Mouse (Mus musculus) midbrain, embryonic 16.5 days (tissue): ENCODE data around the gene H2-Q10. TPM values are rescaled to one million over a fixed set of nuclear protein-coding genes. Genes with fewer than 3 reads are reported as not detected.
"Not testable (repeated sequence)": the region's sequence is repeated elsewhere in the genome, so short reads cannot be mapped to it uniquely, and the experiment has no call there.

Source experiments
- ATAC-seq: fragments of 200-750 bp; cut with Nextera tagmentation; 2 replicates; pipeline ENCODE4 v1.8.0; 2017; ENCODE audit warnings: moderate TSS enrichment
- H3K27ac ChIP-seq: fragments of 300-500 bp; sonication (generic); 2 replicates; pipeline ENCODE4 v1.5.1; 2014; ENCODE audit warnings: mild to moderate bottlenecking, low read length, mixed read lengths
- H3K27me3 ChIP-seq: fragments of 300-500 bp; sonication (generic); 2 replicates; pipeline ENCODE4 v1.6.1; 2014; ENCODE audit warnings: low read depth, low read length, mixed read lengths; ENCODE audit not compliant: control insufficient read depth, insufficient read depth
- H3K36me3 ChIP-seq: fragments of 300-500 bp; sonication (generic); 2 replicates; pipeline ENCODE4 v1.6.1; 2014; ENCODE audit warnings: mild to moderate bottlenecking, low read length, moderate library complexity, mixed read lengths; ENCODE audit not compliant: control insufficient read depth, insufficient read depth
- H3K4me1 ChIP-seq: fragments of 300-500 bp; sonication (generic); 2 replicates; pipeline ENCODE4 v1.6.1; 2014; ENCODE audit warnings: mild to moderate bottlenecking, low read length, mixed read lengths; ENCODE audit not compliant: control insufficient read depth, insufficient read depth
- H3K4me2 ChIP-seq: fragments of 300-500 bp; sonication (generic); 2 replicates; pipeline ENCODE4 v1.6.1; 2014; ENCODE audit warnings: mild to moderate bottlenecking, low read length, mixed read lengths
- H3K4me3 ChIP-seq: fragments of 300-500 bp; sonication (generic); 2 replicates; pipeline ENCODE4 v1.5.1; 2014; ENCODE audit warnings: low read depth, mild to moderate bottlenecking, low read length, moderate library complexity, mixed read lengths
- H3K9ac ChIP-seq: fragments of 300-500 bp; sonication (generic); 2 replicates; pipeline ENCODE4 v1.6.1; 2014; ENCODE audit warnings: low read depth, low read length, mixed read lengths
- H3K9me3 ChIP-seq: fragments of 300-500 bp; sonication (generic); replicated peaks from 2 replicates; pipeline ENCODE4 v1.6.1; 2014; ENCODE audit warnings: mild to moderate bottlenecking, low read length, mixed read lengths; ENCODE audit not compliant: control insufficient read depth, poor library complexity, severe bottlenecking
- WGBS: fragments of 180-500 bp; shearing (Covaris S2); extraction: QIAGEN DNeasy Blood & Tissue Kit; methylation state at CpG from one replicate; pipeline ENCODE4 v1.1.7; 2014; 5-methylcytosine and 5-hydroxymethylcytosine counted together
- polyA plus RNA-seq: library from polyadenylated mRNA; unstranded; fragments of >200 nt; fragmentation: Nextera tagmentation; extraction: Ambion mirVana; gene quantifications from 2 replicates; pipeline ENCODE4 v1.2.1, GENCODE M21; 2015

The H2-Q10 gene
- polyA plus RNA-seq, 1 experiment from 2014 or later: 0.30 TPM

DNA sequence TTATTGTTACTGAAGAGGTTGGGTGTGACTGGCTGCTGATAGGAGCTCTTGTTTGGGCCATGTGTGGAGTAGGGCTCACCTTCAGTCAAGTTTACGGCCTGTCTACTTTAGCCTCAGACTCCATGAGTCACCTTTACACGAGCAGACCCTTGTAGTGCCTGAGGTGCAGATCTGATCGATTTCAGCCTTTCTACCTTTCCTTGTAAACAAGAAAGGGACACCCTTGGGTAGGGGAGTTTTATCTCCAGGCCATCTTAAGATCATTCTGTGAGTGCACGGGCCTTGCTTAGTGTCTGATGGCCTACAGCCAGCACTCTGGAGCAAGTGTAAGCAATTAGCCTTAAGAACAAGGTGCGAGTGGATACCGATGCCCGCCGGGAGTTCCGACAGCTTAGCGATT, 37.0 kb downstream of the H2-Q10 start:
- H3K27ac ChIP-seq: no peak overlapping the region
- ATAC-seq: no peak
- H3K9ac ChIP-seq: no peak overlapping the region
- no peaks in the 10 kb centered on the region for H3K9me3 ChIP-seq
- no peak overlapping the region for H3K4me3 ChIP-seq
- H3K4me2 ChIP-seq: no peak overlapping the region
- H3K36me3 ChIP-seq: no peaks in the 10 kb centered on the region
- H3K4me1 ChIP-seq: no peaks in the 10 kb centered on the region
- WGBS: 10% methylated on average over 10 of the region's 10 CpGs
- H3K27me3 ChIP-seq: peaks cover 25% of the 10 kb centered on the region

DNA sequence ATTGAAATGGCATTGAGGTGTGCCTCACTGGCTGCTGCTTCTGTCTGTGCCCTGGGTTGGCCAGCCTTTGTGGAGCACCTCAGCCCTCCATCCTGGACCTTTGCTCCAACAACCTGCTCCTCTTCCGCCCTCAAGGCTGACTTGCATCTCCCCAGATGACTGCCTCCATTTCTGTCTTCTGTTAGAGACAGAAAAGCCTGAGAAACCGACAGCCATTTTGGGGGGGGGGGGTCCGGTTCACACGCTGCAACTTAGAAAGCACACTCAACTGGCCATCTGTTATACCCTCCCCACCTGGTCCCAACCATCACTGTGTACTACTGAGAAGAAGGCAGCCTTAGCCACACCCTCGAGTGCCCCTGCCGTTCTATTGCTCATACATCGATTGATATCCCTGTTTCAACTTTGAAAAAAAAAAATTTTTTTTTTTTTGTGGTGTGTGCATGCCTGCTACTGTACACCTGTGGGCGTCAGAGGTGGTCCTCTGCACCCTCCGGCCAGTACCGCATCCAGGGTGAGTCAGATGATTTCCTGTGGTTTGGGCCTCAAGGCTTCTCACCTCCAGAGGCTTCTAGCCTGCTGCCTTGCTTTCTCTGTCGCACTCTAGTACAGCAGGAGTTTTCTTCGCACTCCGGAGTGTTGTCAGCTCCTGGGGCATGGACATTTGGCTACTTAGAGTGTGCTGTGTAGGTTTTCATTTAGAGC, 37.8 kb downstream of the H2-Q10 start:
- Histone ChIP-seq H3K36me3 (no peaks in the 10 kb centered on the region), H3K9me3 (no peaks in the 10 kb centered on the region), H3K27me3 (peaks cover 25% of the 10 kb centered on the region), H3K9ac (no peak overlapping the region), H3K27ac (no peak overlapping the region), H3K4me2 (no peak overlapping the region), H3K4me1 (no peaks in the 10 kb centered on the region), H3K4me3 (no peak overlapping the region)
- ATAC-seq: no peak
- WGBS: 23% methylated on average over 13 of the region's 13 CpGs

DNA sequence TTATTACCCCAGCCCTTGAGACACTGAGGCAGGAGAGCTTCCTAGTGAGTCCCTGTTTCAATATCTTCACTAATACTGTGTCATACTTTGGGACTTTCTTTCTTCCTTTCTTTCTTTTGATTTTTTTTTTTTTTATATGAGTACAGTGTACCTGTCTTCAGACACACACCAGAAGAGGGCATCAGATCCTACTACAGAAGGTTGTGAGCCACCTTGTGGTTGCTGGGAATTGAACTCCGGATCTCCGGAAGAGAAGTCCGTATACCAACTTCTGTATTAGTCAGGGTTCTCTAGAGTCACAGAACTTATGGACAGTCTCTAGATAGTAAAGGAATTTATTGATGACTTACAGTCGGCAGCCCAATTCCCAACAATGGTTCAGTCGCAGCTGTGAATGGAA, 38.4 kb downstream of the H2-Q10 start:
- not testable (repeated sequence) for H3K9ac ChIP-seq, H3K27ac ChIP-seq, H3K4me2 ChIP-seq, H3K4me3 ChIP-seq, ATAC-seq, H3K4me1 ChIP-seq, H3K9me3 ChIP-seq, H3K36me3 ChIP-seq
- peaks cover 25% of the 10 kb centered on the region for H3K27me3 ChIP-seq
- WGBS: 56% methylated on average over 3 of the region's 5 CpGs

DNA sequence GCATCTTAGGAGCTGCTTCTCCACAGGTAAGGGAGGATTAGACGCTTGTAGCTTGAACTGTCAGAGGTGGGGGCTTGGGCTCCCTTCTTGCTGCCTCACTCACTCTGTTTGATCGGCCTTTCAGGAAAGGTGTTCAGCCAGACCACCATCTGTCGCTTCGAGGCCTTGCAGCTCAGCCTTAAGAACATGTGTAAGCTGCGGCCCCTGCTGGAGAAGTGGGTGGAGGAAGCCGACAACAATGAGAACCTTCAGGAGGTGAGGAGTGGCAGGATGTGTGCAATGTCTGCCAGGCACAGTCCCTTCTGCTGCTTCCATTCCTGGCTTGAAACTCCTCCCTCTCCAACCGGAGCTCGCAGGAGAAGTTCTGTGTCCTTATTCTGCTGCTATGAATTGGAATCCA, 39.4 kb downstream of the H2-Q10 start:
- Histone ChIP-seq H3K4me2 (no peak overlapping the region), H3K36me3 (no peaks in the 10 kb centered on the region), H3K27me3 (peaks cover 25% of the 10 kb centered on the region), H3K27ac (no peak overlapping the region), H3K9ac (no peak overlapping the region), H3K4me3 (no peak overlapping the region), H3K4me1 (no peaks in the 10 kb centered on the region), H3K9me3 (no peaks in the 10 kb centered on the region)
- ATAC-seq: no peak; the same call in 1 of the 2 replicates
- whole genome bisulfite sequencing: 31% methylated on average over 8 of the region's 8 CpGs

DNA sequence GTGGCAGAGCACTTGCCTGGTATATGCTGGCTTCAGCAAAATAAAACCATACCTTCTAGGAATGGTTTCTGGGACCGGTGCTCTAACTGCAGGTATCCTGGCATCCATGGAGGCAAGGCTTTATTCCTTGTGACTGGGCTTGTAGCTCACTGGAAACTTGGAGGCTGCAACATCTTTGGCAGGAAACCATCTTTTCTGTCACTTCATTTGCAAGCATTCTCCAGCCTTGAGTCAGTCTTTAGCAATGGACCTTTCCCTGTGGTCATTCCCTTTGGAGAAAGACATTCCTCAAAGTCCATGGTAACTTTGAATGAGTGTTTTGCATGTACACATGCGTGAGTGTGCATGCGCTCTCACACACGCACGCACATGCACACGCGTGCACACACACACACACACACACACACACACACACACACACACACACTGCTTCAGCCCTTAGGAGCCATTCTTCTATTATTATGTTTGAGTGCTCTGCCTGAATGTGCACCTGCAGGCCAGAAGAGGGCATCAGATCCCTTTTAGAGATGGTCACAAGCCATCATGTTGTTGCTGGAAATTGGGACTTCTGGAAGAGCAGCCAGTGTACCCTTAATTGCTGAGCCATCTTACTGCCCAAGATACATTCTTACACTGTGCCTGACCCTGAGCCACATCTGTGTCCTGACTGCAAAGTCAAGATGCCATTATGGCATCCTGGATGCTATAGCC, 43.2 kb downstream of the H2-Q10 start:
- no peaks in the 10 kb centered on the region; the same call in 1 of the 2 replicates for H3K27me3 ChIP-seq
- 98% methylated on average over 7 of the region's 7 CpGs for WGBS
- H3K4me1 ChIP-seq: peaks cover 10% of the 10 kb centered on the region; the same call in 1 of the 2 replicates
- no peak for ATAC-seq
- H3K27ac ChIP-seq: no peak overlapping the region
- H3K9ac ChIP-seq: no peak overlapping the region
- H3K9me3 ChIP-seq: no peaks in the 10 kb centered on the region
- no peak overlapping the region for H3K4me3 ChIP-seq
- H3K4me2 ChIP-seq: no peak overlapping the region
- H3K36me3 ChIP-seq: no peaks in the 10 kb centered on the region

DNA sequence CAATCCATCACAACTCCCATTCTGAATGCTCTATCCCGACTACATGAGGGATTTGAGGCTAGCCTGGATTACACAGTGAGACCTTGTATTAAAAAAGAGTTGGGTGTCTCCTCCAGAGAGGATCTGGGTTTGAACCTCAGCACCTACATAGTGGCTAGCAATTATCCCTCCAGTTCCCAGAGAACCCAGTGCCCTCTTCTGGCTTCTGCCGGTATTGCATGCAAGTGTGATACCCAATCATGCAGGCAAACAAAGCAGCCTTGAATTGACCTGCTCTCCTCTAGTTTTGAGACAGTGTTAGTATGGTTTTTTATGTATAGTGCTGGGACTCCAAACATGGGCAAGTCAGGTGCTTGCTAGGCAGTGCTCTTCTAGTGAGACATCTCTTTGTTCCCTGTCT, 44.0 kb downstream of the H2-Q10 start:
- 9% methylated on average over 2 of the region's 2 CpGs for WGBS
- Histone ChIP-seq H3K4me3 (no peak overlapping the region), H3K9ac (no peak overlapping the region), H3K4me1 (peaks cover 10% of the 10 kb centered on the region; the same call in 1 of the 2 replicates), H3K4me2 (no peak overlapping the region), H3K27ac (no peak overlapping the region), H3K9me3 (no peaks in the 10 kb centered on the region), H3K36me3 (no peaks in the 10 kb centered on the region), H3K27me3 (no peaks in the 10 kb centered on the region; the same call in 1 of the 2 replicates)
- ATAC-seq: no peak

DNA sequence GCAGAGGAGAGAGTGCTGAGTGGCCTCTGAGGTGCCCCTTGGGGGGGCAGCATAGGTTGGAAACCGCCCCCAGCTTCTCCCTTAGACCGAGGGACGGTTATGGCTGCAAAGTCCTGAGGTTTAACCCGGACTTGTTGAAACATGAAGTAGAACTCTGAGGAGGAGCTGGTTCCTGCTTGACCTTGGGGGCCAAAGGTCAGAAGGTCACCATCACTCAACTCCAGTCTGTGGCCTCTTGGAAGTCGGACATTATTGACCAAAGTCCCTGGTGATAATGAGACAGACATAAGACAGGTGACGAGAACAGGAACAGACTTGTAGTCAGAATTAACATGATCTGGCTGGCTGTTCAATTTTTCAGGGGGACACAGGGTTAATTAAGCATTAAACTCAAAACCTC, 44.9 kb downstream of the H2-Q10 start:
- whole genome bisulfite sequencing: 65% methylated on average over 6 of the region's 6 CpGs
- Histone ChIP-seq H3K36me3 (no peaks in the 10 kb centered on the region), H3K4me3 (no peak overlapping the region), H3K27ac (no peak overlapping the region), H3K9me3 (no peaks in the 10 kb centered on the region), H3K27me3 (no peaks in the 10 kb centered on the region), H3K4me1 (peaks cover 10% of the 10 kb centered on the region; the same call in 1 of the 2 replicates), H3K4me2 (no peak overlapping the region), H3K9ac (no peak overlapping the region)
- no peak for ATAC-seq

DNA sequence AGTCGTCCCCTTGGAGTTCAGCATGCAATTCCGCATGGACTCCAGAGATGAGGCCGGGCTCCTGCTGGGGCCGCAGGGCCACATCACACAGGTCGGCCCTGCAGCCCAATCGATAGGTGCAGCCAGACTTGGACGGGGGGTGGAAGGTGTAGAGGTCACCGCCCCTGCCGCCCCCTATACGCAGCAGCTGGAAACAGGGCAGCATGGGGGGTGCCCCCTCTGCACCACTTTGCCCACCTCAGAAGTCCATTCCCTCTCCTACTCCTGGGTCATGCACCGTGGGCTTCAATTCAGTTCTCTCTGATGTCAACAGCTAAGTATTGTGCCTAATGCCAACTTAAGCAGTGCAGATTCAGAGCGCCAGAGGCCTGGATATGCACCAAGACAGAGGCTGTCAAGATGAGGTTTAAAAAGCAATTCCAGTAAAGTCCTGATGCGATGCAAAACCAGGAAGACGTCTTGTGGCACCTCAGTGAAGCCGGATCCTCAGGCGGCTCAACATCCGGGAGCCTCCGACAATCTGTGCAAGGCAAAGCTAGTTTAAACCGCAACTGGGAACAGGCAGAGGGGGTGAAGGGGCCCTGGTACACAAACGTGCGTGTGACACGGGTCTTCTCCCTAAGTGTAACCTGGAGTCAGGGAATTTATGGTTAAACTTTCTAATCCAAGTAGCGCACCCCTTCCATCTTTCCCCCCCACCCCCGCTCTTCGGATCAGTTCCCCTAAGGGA, 46.2 kb downstream of the H2-Q10 start:
- H3K4me3 ChIP-seq: peak overlapping the region; percentile 63
- H3K27ac ChIP-seq: no peak overlapping the region
- H3K4me2 ChIP-seq: peak overlapping the region; percentile 96
- no peaks in the 10 kb centered on the region for H3K27me3 ChIP-seq
- peak; percentile 56 for ATAC-seq
- H3K36me3 ChIP-seq: no peaks in the 10 kb centered on the region
- peaks cover 10% of the 10 kb centered on the region; the same call in 1 of the 2 replicates for H3K4me1 ChIP-seq
- H3K9ac ChIP-seq: peak overlapping the region; percentile 54
- WGBS: 7% methylated on average over 25 of the region's 25 CpGs
- no peaks in the 10 kb centered on the region for H3K9me3 ChIP-seq
